Mouse (Mus musculus) lung, postnatal 0 days (tissue): ENCODE data around the gene Wwp2. TPM values are rescaled to one million over a fixed set of nuclear protein-coding genes. Genes with fewer than 3 reads are reported as not detected.
A peak's percentile ranks its signal among the peaks of the same experiment; 100 is the strongest.

ENCODE experiments used
- ATAC-seq: fragments of 200-750 bp; cut with Nextera tagmentation; 2 replicates; pipeline ENCODE4 v1.8.0; 2017; ENCODE audit warnings: moderate library complexity
- DNase-seq: peaks from one replicate; pipeline ENCODE4 v3.0.0-alpha.2; 2016; ENCODE audit warnings: low spot score
- H3K27ac ChIP-seq: fragments of 300-500 bp; sonication (generic); 2 replicates; pipeline ENCODE4 v1.5.1; 2014; ENCODE audit warnings: antibody characterized with exemption, mild to moderate bottlenecking, low read length, mixed read lengths
- H3K27me3 ChIP-seq: fragments of 300-500 bp; sonication (generic); replicated peaks from 2 replicates; pipeline ENCODE4 v1.6.1; 2014; ENCODE audit warnings: low read length, mixed read lengths; ENCODE audit not compliant: insufficient read depth
- H3K36me3 ChIP-seq: fragments of 300-500 bp; sonication (generic); 2 replicates; pipeline ENCODE4 v1.6.1; 2014; ENCODE audit warnings: low read length, mixed read lengths; ENCODE audit not compliant: insufficient read depth
- H3K4me1 ChIP-seq: fragments of 300-500 bp; sonication (generic); 2 replicates; pipeline ENCODE4 v1.6.1; 2014; ENCODE audit warnings: antibody characterized with exemption, low read depth, low read length, mixed read lengths; ENCODE audit not compliant: insufficient read depth
- H3K4me2 ChIP-seq: fragments of 300-500 bp; sonication (generic); replicated peaks from 2 replicates; pipeline ENCODE4 v1.6.1; 2014; ENCODE audit warnings: low read depth, mild to moderate bottlenecking, low read length, moderate library complexity, mixed read lengths
- H3K4me3 ChIP-seq: fragments of 300-500 bp; sonication (generic); 2 replicates; pipeline ENCODE4 v1.5.1; 2014; ENCODE audit warnings: low read depth, low read length
- H3K9ac ChIP-seq: fragments of 300-500 bp; sonication (generic); replicated peaks from 2 replicates; pipeline ENCODE4 v1.6.1; 2014; ENCODE audit warnings: low read depth, mild to moderate bottlenecking
- H3K9me3 ChIP-seq: fragments of 300-500 bp; sonication (generic); 2 replicates; pipeline ENCODE4 v1.6.1; 2016; ENCODE audit warnings: low read length, mixed read lengths
- CTCF ChIP-seq: IDR thresholded peaks from 2 replicates; pipeline ENCODE4 v1.5.1; 2016; ENCODE audit warnings: antibody characterized with exemption, mild to moderate bottlenecking
- EP300 ChIP-seq: IDR thresholded peaks from 2 replicates; pipeline ENCODE4 v1.6.1; 2016; ENCODE audit warnings: antibody characterized with exemption, mild to moderate bottlenecking, control low read depth
- WGBS: fragments of 180-500 bp; shearing (Covaris S2); extraction: QIAGEN DNeasy Blood & Tissue Kit; methylation state at CpG from one replicate; pipeline ENCODE4 v1.1.7; 2014; 5-methylcytosine and 5-hydroxymethylcytosine counted together
- polyA plus RNA-seq: library from polyadenylated mRNA; unstranded; fragments of >200 nt; fragmentation: Nextera tagmentation; extraction: Ambion mirVana; gene quantifications from 2 replicates; pipeline ENCODE4 v1.2.1, GENCODE M21; 2015

The Wwp2 gene
- polyA plus RNA-seq, 1 experiment from 2014 or later: 27.3 TPM

DNA sequence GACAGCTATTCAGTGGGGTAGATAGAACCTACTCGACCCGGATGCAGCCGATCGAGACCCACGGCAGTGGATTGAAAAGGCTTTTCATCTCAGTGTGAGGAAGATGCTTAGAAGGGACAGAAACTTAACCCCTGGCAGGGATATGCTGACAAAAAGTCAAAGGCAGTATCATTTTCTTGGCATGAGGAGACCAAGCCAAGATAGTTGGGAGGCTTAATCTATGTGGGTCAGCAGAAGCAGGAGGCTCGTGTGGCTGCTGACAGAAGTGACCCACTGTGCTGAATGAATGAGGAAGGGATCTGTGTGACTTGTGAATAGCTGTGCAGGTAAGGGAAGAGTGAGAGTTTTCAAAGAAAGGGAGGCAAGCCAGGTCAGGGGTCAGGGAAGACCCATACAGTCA, 92.6 kb downstream of the Wwp2 start:
- no peak overlapping the region for H3K4me2 ChIP-seq
- H3K4me1 ChIP-seq: no peaks in the 10 kb centered on the region
- no peak for TF ChIP-seq CTCF
- TF ChIP-seq EP300: no peak
- no peak for ATAC-seq
- no peaks in the 10 kb centered on the region; the same call in 1 of the 2 replicates for H3K36me3 ChIP-seq
- H3K4me3 ChIP-seq: no peak overlapping the region
- DNase-seq: no peak
- H3K27me3 ChIP-seq: no peaks in the 10 kb centered on the region
- no peak overlapping the region for H3K27ac ChIP-seq
- no peak overlapping the region for H3K9ac ChIP-seq
- 81% methylated on average over 6 of the region's 6 CpGs for WGBS
- H3K9me3 ChIP-seq: no peaks in the 10 kb centered on the region

DNA sequence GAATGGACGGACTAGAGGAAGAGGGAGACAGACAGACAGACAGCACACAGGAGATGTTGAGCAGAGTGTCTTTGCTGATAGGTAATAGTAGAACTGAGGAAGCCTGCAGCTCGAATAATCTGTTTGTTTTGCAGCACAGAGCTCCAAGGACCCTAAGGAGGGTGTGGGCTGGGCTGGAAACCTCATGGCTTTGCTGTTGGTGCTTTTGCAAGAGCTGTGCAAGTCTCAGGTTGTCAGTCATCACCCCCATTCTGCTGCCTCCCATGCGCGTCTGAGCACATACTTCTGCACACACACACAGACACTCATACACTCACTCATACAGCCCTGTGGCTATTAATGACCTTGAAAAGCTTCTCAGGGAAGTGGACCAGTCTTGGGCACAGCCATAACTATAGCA, 101.3 kb downstream of the Wwp2 start:
- TF ChIP-seq EP300: no peak
- TF ChIP-seq CTCF: no peak
- Histone ChIP-seq H3K36me3 (no peaks in the 10 kb centered on the region; the same call in 1 of the 2 replicates), H3K27ac (no peak overlapping the region), H3K9me3 (no peaks in the 10 kb centered on the region), H3K27me3 (no peaks in the 10 kb centered on the region), H3K4me3 (no peak overlapping the region), H3K9ac (no peak overlapping the region), H3K4me1 (no peaks in the 10 kb centered on the region), H3K4me2 (no peak overlapping the region)
- 61% methylated on average over 4 of the region's 4 CpGs for WGBS
- ATAC-seq: no peak
- DNase-seq: no peak

DNA sequence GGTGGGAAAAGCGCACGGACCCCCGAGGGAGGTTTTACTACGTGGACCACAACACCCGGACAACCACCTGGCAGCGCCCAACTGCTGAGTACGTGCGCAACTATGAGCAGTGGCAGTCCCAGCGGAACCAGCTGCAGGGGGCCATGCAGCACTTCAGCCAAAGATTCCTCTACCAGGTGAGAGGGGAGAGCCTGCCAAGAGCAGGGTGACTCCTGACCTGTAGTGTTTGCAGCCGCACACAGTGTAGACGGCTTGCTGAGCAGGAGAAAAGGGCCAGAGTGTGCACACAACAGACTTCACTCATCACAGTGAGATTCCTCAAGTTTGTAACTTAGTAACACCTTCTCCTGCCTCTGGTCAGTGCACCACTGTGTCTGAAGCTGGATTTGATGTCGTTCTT, 104.5 kb downstream of the Wwp2 start:
- 55% methylated on average over 12 of the region's 12 CpGs for WGBS
- no peak overlapping the region for H3K4me2 ChIP-seq
- peak; percentile 79 for ATAC-seq

DNA sequence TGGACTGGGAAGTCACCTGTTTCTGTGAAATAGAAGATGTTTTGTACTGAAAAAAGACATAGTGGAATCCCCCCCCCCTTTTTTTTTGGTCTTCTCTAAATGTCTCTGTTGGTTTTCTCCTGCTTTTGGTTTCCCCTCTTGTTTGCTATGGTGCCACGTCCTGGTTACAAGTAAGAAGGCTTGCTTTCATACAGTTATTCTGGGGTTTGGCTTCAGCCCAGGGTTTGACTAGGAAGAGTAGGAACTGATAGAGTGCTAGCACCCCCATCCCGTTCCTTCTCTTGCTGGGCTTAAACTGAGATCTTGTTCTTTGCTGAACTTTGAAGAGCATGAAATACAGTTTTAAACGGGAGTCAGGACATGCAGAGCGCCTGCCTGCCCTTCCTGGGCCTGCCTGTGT, 105.2 kb downstream of the Wwp2 start:
- no peak overlapping the region for H3K4me3 ChIP-seq
- no peak overlapping the region for H3K9ac ChIP-seq
- TF ChIP-seq CTCF (no peak), EP300 (no peak)
- no peak overlapping the region for H3K27ac ChIP-seq
- H3K4me2 ChIP-seq: no peak overlapping the region
- H3K9me3 ChIP-seq: no peaks in the 10 kb centered on the region
- no peak for DNase-seq
- no peak for ATAC-seq
- H3K36me3 ChIP-seq: no peaks in the 10 kb centered on the region
- WGBS: 60% methylated on average over 4 of the region's 4 CpGs
- H3K27me3 ChIP-seq: no peaks in the 10 kb centered on the region
- H3K4me1 ChIP-seq: no peaks in the 10 kb centered on the region; the same call in 1 of the 2 replicates

More for the DNA sequence above, 104.5 kb downstream of the Wwp2 start:
- H3K27ac ChIP-seq: no peak overlapping the region
- H3K9ac ChIP-seq: no peak overlapping the region
- no peaks in the 10 kb centered on the region for H3K9me3 ChIP-seq
- no peaks in the 10 kb centered on the region; the same call in 1 of the 2 replicates for H3K4me1 ChIP-seq
- no peak overlapping the region for H3K4me3 ChIP-seq
- TF ChIP-seq CTCF (no peak), EP300 (no peak)
- H3K36me3 ChIP-seq: no peaks in the 10 kb centered on the region
- DNase-seq: peak; percentile 34
- no peaks in the 10 kb centered on the region for H3K27me3 ChIP-seq

DNA sequence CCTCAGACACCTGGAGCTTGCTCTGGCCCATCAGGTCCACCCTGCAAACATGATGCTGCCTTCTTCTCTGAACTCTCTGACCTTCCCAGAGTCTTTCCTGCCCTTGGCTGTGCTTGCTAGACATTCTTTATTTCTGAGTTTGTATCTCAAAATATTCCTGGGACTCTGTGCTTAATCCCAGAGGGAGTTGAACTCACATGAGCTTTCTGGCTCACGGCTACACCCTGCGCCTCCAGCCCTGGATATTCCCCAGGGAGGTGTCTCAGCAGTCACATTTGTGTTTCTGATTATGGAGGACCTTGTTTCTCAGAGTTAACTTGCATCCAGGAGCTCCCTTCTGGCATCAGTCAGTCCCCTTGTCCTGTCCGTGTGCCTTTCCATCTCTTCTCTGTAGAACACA, 106.0 kb downstream of the Wwp2 start:
- no peak overlapping the region for H3K4me2 ChIP-seq
- no peak overlapping the region for H3K27ac ChIP-seq
- H3K27me3 ChIP-seq: no peaks in the 10 kb centered on the region
- WGBS: 80% methylated on average over 3 of the region's 3 CpGs
- H3K36me3 ChIP-seq: no peaks in the 10 kb centered on the region
- no peak overlapping the region for H3K9ac ChIP-seq
- no peak for DNase-seq
- no peak overlapping the region for H3K4me3 ChIP-seq
- H3K9me3 ChIP-seq: no peaks in the 10 kb centered on the region
- TF ChIP-seq CTCF (no peak), EP300 (no peak)
- H3K4me1 ChIP-seq: no peaks in the 10 kb centered on the region; the same call in 1 of the 2 replicates
- no peak for ATAC-seq

DNA sequence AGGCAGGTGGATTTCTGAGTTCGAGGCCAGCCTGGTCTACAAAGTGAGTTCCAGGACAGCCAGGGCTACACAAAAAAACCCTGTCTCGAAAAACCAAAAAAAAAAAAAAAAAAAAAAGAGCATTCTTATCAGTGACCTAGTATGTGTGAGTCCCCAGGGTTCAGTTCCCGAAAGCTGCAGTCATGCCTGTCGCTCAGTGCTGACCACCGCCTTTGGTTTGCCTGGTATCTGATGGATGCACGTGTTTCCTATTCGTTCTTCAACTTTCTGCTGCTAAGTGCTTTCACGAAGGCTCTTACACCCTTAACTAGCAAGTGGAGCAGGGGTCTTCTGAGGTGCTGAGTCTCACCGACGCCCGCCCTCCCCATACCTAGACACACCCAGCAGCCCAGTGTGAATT, 107.5 kb downstream of the Wwp2 start:
- H3K27me3 ChIP-seq: no peaks in the 10 kb centered on the region
- no peak overlapping the region for H3K27ac ChIP-seq
- TF ChIP-seq CTCF: no peak
- TF ChIP-seq EP300: no peak
- H3K4me2 ChIP-seq: no peak overlapping the region
- no peaks in the 10 kb centered on the region; the same call in 1 of the 2 replicates for H3K4me1 ChIP-seq
- 72% methylated on average over 10 of the region's 11 CpGs for WGBS
- H3K9me3 ChIP-seq: no peaks in the 10 kb centered on the region
- no peak for ATAC-seq
- no peak overlapping the region for H3K9ac ChIP-seq
- H3K36me3 ChIP-seq: no peaks in the 10 kb centered on the region
- DNase-seq: no peak
- H3K4me3 ChIP-seq: no peak overlapping the region

DNA sequence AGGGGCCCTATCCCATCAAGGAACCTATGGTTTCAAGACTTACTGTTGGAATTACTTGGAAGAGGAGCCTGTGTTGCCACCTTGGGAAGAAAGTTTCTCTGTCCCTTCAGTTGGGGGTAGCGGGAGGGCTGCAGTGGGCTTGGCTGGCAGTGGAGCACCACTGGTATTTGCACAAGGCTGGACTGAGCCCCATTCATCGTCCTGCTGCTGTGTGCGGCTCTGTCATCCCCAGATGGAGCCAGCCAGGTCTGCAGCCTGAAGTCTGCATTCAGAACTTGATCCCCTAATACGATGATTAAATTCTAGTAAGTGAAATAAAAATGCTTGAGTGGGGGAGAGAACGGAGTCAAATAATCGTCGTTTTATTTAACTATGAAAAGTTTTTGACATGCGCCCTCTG, 108.0 kb downstream of the Wwp2 start:
- H3K27ac ChIP-seq: no peak overlapping the region
- no peak for ATAC-seq
- WGBS: 64% methylated on average over 8 of the region's 8 CpGs
- DNase-seq: no peak
- H3K4me1 ChIP-seq: no peaks in the 10 kb centered on the region; the same call in 1 of the 2 replicates
- no peak overlapping the region for H3K4me3 ChIP-seq
- no peaks in the 10 kb centered on the region for H3K27me3 ChIP-seq
- H3K9ac ChIP-seq: no peak overlapping the region
- no peak for TF ChIP-seq CTCF
- no peak for TF ChIP-seq EP300
- H3K4me2 ChIP-seq: no peak overlapping the region
- no peaks in the 10 kb centered on the region for H3K9me3 ChIP-seq
- H3K36me3 ChIP-seq: no peaks in the 10 kb centered on the region
